Mouse (Mus musculus): ENCODE measurements around the gene Parp11. TPM values are rescaled to one million over a fixed set of nuclear protein-coding genes. Genes with fewer than 3 reads are reported as not detected.

The Parp11 gene
- polyA plus RNA-seq, 1 experiment, result 8.6 TPM

DNA sequence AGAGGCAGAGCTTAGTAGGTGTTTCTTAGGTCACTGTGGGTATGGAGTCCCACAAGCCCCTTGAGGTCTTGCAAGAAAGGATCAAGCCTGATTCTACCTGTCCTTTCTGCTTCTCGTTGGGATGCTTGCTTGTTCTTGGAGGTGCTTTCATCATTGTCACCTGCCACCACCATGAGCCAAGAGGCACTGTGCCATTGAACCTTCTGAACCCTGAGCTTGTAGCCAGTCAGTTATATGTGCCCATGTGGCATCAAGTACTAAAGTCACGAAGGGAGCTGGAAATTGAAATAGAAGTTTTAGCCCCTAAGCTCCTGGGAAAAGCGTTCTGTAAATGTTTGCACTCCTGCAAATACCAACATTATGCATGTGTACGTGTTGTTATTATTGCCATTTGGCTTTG lies 14.9 kb downstream of the Parp11 start:
- no peak overlapping the region for H3K4me3 ChIP-seq (ENCODE audit: insufficient read depth, low read depth, low read length)
- H3K4me1 ChIP-seq (ENCODE audit: control insufficient read depth, insufficient read depth, insufficient read length, low read length), result no peaks in the 10 kb centered on the region
- H3K27ac ChIP-seq (replicated peaks; ENCODE audit: low read depth, low read length), result no peak overlapping the region

DNA sequence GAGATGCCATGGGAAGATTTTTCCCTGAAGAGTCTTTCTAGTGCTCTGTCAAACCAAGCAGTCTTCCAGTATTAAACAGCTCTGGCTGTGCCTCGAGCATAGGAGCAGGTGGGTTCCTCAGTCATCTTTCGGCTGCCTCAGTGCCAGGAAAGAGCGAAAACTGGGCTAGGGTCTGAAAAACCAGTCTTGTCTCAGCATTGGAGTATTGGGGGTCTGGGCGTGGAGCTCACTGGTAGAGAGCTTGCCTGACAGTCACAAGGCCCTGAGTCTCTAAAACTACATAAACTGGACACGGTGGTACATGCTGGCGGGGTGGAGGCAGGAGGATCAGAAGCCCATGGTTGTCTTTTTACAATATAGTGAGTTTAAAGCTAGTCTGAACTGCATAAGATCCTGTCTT lies 15.6 kb downstream of the Parp11 start:
- Histone ChIP-seq H3K4me1 (ENCODE audit: control insufficient read depth, insufficient read depth, insufficient read length, low read length) (no peaks in the 10 kb centered on the region), H3K4me3 (ENCODE audit: insufficient read depth, low read depth, low read length) (no peak overlapping the region), H3K27ac (replicated peaks; ENCODE audit: low read depth, low read length) (no peak overlapping the region)

DNA sequence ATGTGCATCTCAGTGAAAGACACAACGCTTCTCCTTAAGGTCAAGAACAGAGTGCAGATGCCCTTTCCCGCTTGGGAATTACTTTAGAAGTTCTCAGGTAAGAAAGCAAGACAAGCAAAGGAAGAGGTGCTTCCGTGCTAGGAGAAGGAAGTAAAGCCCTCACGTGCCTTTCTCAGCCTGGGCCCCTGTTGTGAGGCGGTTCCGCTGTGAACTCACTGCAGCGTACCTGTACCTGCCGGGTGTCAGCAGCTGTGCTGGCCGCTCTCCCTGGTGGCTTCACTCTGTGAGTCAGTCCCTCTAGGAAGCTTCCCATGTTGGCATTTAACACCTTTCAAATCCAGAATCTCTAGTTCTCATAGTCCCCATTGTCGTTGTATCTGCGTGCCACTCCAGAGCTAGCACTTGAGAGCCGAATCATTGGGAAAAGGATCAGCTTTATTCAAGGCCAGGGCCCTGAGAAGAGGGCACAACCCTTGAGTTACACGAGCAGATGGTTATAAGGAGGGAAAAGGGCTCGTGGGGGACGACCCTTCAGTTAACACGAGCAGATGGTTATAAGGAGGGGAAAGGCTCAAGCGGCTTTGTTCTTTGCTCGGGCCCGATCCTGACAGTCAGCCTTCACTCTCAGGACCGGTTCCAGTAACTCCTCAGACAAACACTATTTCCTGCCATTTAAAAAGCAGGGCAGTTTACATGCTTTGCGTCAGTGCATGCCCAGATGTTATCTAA lies 16.8 kb downstream of the Parp11 start:
- H3K4me3 ChIP-seq (ENCODE audit: insufficient read depth, low read depth, low read length), result no peak overlapping the region
- H3K27ac ChIP-seq (replicated peaks; ENCODE audit: low read depth, low read length), result no peak overlapping the region
- H3K4me1 ChIP-seq (ENCODE audit: control insufficient read depth, insufficient read depth, insufficient read length, low read length), result no peaks in the 10 kb centered on the region

DNA sequence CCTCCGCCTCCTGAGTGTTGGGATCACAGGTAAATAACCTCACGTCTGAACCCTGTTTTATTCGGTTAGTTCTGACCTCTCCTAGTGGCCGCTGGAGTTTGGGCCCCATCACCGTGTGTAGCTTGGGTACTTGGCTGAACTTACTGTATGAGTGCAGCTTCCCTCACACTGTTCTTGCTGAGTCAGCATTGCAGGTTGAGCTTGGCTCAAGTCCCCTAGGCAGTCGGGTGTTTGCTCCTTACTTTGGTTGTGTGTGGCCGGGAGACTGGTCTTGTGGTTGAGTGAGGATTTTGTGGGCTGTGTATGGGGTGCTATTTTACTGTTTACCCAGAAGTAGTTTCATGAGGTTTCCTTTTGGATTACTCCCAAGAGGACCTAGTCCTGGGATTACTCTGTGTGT lies 17.9 kb downstream of the Parp11 start:
- H3K4me1 ChIP-seq (ENCODE audit: control insufficient read depth, insufficient read depth, insufficient read length, low read length), result no peaks in the 10 kb centered on the region
- H3K27ac ChIP-seq (replicated peaks; ENCODE audit: low read depth, low read length), result no peak overlapping the region
- no peak overlapping the region for H3K4me3 ChIP-seq (ENCODE audit: insufficient read depth, low read depth, low read length)

DNA sequence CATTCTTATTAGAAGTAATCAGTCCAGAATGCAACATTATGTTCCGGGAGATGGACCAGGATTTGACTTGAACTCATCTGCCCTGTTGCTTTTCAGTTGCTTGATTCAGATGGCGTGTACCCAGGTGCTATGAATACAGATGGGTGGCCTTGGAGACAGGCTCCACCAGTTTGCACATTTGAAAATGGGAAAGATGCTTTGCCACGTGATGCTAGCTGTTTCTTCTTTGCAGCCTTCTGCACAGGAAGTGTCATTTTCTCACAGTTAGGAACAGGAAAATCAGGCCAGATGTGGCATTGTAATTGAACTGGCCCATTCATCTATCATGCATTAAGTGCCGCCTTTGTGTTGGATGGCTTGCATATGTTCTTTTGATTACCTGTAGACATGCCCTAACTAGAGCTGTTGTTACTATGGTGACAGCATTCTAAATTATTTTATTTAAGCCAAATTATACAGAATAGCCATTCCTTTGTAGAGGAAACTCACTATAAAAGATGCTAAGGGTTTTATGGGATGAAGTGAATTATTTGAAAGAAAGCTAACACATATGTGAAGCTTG lies 20.2 kb downstream of the Parp11 start:
- Histone ChIP-seq H3K27ac (replicated peaks; ENCODE audit: low read depth, low read length) (no peak overlapping the region), H3K4me1 (ENCODE audit: control insufficient read depth, insufficient read depth, insufficient read length, low read length) (no peaks in the 10 kb centered on the region), H3K4me3 (ENCODE audit: insufficient read depth, low read depth, low read length) (no peak overlapping the region)

DNA sequence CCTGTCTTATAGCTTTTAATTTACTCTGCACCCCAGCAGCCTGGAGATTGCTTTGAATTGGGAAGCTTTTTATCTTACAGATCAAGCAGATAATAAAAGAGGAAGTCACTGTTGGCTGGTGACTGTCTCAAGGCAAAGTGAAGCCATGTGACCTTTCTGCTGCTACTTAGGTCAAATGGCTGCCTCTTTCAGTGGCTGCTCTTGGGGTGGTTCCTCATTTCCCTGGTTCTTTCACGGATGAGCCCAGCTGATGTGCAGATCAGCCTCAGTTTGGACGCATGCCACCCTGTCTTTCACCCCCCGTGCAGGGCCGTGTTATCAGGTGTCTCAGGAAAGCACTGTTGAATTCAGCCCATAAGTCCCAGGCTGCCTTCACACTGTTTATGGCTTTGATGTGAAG lies 25.4 kb downstream of the Parp11 start:
- Histone ChIP-seq H3K4me3 (ENCODE audit: insufficient read depth, low read depth, low read length) (no peak overlapping the region), H3K27ac (replicated peaks; ENCODE audit: low read depth, low read length) (no peak overlapping the region), H3K4me1 (ENCODE audit: control insufficient read depth, insufficient read depth, insufficient read length, low read length) (no peaks in the 10 kb centered on the region)

DNA sequence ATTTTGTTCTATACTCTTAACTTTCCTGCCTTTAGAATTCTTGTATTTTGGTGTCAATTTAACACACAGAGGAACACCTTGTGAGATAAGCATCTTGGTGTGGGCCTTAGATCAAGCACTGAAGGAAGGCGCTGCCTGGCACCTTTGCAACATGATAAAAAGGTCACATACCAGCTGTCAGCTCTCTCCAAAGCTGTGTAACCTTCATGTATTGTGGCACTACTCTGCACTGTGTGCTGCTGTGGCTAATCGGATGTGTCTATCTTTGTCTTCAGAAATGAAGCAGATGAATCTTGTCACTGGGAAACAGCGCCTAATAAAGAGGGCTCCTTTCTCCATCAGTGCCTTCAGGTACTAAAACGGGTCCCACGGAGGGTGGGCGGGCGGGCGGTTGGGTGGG lies 27.3 kb downstream of the Parp11 start:
- Histone ChIP-seq H3K4me1 (ENCODE audit: control insufficient read depth, insufficient read depth, insufficient read length, low read length) (no peaks in the 10 kb centered on the region), H3K27ac (replicated peaks; ENCODE audit: low read depth, low read length) (no peak overlapping the region)

DNA sequence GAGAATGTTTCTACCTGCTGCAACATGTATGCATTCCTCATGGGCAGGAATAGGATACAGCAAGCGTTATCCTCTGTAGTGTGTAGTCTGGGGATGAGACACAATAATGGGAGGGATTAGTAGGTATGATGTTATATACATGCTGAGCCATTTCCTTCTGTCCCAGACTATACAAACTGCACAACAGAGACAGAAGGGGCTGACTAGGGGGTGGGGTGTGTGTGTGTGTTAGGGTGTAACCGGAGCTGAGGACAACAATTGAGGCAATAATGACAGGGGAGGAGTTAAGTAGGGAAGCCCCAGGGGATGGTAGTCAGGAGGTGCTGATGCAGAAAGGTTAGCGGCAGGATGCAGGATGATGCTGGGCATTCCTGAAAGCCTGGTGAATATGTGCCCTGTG lies 28.6 kb downstream of the Parp11 start:
- Histone ChIP-seq H3K27ac (replicated peaks; ENCODE audit: low read depth, low read length) (no peak overlapping the region), H3K4me1 (ENCODE audit: control insufficient read depth, insufficient read depth, insufficient read length, low read length) (no peaks in the 10 kb centered on the region), H3K4me3 (ENCODE audit: insufficient read depth, low read depth, low read length) (no peak overlapping the region)

More for the DNA sequence above, 27.3 kb downstream of the Parp11 start:
- H3K4me3 ChIP-seq (ENCODE audit: insufficient read depth, low read depth, low read length), result no peak overlapping the region

DNA sequence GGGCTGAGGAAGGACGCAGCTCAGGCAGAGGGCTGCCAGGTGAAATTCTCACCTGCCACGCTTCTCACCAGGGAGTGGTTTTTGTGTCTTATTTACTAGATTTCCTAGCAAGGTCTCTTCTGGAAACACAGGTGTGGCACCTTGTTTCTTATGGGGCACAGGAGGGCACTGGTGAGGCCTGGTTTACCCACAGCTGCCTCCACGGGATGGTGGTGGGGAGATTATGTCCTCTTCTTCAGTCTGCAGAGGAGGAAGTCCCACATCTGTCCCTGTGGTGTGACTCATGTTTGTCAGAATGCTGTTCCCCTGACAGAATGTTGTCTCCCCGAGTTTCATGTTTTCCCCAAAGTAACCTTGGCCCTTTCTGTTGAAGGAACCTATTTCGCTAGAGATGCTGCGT lies 44.4 kb downstream of the Parp11 start:
- no peak overlapping the region for H3K4me3 ChIP-seq (ENCODE audit: insufficient read depth, low read depth, low read length)
- H3K4me1 ChIP-seq (ENCODE audit: control insufficient read depth, insufficient read depth, insufficient read length, low read length), result no peaks in the 10 kb centered on the region
- no peak overlapping the region for H3K27ac ChIP-seq (replicated peaks; ENCODE audit: low read depth, low read length)

DNA sequence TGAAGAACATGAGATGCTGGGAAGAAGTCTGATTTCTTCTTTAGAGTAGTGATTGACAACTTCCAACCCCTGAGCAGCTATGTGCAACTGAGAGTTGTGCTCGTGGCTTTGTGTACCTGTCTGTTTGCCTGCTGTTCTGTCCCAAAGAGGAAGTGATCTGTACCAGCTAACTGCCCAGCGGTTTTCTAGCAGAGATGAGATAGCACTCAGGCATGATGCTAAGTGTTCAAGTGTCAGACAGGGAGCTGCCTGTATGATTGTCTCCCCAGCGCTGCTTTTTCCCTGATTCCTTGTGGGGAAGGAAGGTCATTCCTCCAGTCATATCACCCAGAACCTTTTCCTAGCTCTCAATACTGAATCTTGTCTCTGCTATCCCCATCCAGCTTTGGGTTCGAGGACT lies 45.9 kb downstream of the Parp11 start:
- Histone ChIP-seq H3K27ac (replicated peaks; ENCODE audit: low read depth, low read length) (no peak overlapping the region), H3K4me3 (ENCODE audit: insufficient read depth, low read depth, low read length) (no peak overlapping the region), H3K4me1 (ENCODE audit: control insufficient read depth, insufficient read depth, insufficient read length, low read length) (no peaks in the 10 kb centered on the region)

DNA sequence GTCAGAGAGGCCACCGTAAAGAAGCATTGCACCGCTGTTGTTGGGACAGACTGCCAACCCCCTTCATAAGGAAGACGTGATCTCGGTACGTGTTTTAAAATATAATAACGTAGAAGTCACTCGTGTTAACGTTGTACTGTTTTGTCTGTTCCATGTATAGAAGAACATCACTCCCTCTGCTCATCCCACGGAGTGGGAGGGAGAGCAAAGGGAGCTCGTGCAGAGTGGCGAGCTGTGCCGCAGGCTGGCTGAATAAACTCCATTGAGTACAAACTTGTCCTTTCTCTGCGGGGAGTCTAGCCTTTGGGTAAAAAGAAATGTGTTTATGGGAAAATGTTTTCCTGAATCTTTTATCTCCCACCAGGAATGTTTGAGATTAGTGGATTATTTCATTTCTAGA lies 47.1 kb downstream of the Parp11 start:
- Histone ChIP-seq H3K27ac (replicated peaks; ENCODE audit: low read depth, low read length) (no peak overlapping the region), H3K4me1 (ENCODE audit: control insufficient read depth, insufficient read depth, insufficient read length, low read length) (no peaks in the 10 kb centered on the region), H3K4me3 (ENCODE audit: insufficient read depth, low read depth, low read length) (no peak overlapping the region)

DNA sequence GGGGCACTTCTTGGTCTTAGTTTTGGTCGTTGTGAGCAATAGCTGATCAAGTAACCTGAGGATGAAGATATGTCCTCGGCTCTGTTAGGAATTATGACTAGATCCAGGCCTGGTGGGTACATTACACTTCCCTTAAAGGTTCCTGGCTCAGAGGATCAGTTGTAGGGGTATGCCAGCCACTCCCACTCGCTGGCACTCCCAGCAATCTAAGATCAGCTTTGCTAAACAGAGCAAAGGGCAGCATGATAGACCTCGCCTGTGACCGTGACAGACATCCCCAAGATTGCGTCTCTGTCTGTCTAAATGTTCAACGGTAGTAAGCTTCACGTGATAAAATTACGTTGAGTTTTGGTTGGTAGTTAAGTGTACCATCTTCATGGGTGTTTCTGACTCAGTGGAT lies 47.7 kb downstream of the Parp11 start:
- no peaks in the 10 kb centered on the region for H3K4me1 ChIP-seq (ENCODE audit: control insufficient read depth, insufficient read depth, insufficient read length, low read length)
- H3K4me3 ChIP-seq (ENCODE audit: insufficient read depth, low read depth, low read length), result no peak overlapping the region
- H3K27ac ChIP-seq (replicated peaks; ENCODE audit: low read depth, low read length), result no peak overlapping the region

DNA sequence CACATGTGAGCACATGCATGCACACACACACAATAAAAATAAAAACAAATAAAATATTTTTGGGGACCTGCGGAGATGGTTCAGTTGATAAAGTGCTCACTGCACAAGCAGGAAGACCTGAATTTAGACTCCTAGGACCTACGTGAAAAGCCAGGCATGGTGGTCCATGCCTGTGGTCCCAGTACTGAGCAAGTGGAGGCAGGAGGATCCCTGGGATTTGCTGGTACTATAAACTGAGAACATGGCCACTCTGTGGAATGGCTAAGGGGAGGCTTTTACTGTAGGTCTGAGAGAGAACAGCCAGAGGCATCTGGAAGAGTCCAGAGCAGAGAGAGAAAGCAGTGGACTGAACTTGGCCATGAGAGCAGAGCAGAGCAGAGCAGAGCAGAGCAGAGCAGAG lies 48.6 kb downstream of the Parp11 start:
- Histone ChIP-seq H3K4me1 (ENCODE audit: control insufficient read depth, insufficient read depth, insufficient read length, low read length) (no peaks in the 10 kb centered on the region), H3K27ac (replicated peaks; ENCODE audit: low read depth, low read length) (no peak overlapping the region), H3K4me3 (ENCODE audit: insufficient read depth, low read depth, low read length) (no peak overlapping the region)

DNA sequence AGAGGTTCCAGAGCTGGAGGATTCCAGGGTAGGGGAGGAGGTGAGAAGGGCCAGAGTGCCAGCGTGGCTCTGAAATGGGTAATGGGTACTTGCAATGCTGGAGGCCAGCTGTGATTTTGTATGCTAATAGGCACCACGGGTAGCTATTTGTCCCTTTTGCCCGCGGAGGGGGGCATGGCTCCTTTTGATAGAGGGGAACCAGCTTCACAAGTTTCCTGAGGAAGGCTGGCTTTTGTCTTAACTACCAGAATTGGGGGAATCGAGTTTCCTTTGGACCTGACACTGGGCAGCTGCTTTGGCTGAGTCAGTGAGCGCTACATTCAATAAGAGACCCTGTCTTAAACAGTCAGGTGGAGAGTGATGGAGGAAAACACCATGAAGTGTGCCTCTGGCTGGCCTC lies 49.2 kb downstream of the Parp11 start:
- no peak overlapping the region for H3K4me3 ChIP-seq (ENCODE audit: insufficient read depth, low read depth, low read length)
- H3K27ac ChIP-seq (replicated peaks; ENCODE audit: low read depth, low read length), result no peak overlapping the region
- no peaks in the 10 kb centered on the region for H3K4me1 ChIP-seq (ENCODE audit: control insufficient read depth, insufficient read depth, insufficient read length, low read length)

DNA sequence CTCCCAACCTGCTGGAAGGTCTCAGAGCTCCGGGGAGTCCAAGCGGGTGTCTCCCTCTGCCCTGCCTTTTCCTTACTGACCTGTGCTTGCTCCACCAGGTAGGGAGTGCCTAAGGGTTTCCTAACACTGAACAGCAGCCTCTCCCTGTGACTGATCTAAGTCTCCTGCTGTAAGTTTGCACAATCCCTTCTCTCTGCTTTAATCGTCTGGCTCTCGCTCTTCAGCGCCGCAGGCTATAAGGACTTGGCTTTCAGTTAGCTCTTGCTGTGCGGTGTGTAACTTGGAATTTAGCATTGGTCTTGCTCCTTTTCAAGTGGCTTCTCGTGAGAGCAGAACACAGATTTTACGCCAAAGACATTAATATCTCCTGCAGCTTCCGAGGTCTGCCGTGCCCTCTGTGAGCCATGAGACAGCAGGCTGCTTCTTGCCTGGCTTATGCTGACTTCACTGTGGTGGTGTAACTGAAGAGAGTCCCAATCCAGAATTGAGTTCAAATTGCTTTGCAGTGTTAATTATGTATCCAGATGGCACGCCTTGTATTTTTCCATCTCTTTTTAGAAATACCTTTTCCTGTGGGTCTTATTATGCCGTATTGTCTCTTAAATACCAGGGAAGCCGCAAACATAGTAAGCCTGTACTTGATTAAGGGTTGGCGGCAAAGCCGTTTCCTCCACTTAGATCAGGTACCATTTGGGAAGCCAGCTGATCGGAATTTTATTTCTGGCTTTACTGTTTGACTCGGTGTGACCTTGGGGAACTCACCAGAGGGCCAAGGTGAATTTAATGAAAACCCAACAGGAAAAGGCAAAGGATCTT lies 50.4 kb downstream of the Parp11 start:
- Histone ChIP-seq H3K4me1 (ENCODE audit: control insufficient read depth, insufficient read depth, insufficient read length, low read length) (no peaks in the 10 kb centered on the region), H3K4me3 (ENCODE audit: insufficient read depth, low read depth, low read length) (no peak overlapping the region), H3K27ac (replicated peaks; ENCODE audit: low read depth, low read length) (no peak overlapping the region)

DNA sequence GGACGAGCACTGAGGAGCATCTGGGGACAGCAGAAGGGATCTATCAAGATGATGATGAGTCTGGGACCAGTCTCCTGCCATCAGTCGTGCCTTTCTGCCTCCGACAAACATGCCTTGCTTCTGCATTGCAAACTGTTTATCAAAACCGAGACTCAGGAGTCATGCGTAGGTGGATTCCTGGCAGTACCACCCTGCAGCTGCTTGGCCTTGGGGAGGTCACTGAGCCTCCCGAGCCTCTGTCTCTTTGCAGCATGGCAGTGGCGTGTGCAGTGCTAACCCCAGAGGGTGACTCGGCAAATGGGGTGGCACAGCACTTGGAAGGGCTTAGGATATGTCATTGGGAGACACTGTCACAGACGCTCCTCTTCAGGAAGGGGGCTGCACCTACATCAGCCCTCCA lies 53.5 kb downstream of the Parp11 start:
- H3K4me1 ChIP-seq (ENCODE audit: control insufficient read depth, insufficient read depth, insufficient read length, low read length), result no peaks in the 10 kb centered on the region
- no peak overlapping the region for H3K27ac ChIP-seq (replicated peaks; ENCODE audit: low read depth, low read length)
- H3K4me3 ChIP-seq (ENCODE audit: insufficient read depth, low read depth, low read length), result no peak overlapping the region
